Mouse (Mus musculus): ENCODE results near the gene Gpha2. TPM values are rescaled to one million over a fixed set of nuclear protein-coding genes. Genes with fewer than 3 reads are reported as not detected.

Gpha2 gene
- total RNA-seq, 2 experiments from 2014 or later, result not detected

- intact Hi-C loops (cut with DNase I), result loop anchor here (1.0 to 2.0 kb wide), 2 partner anchors 38 to 63 kb away; no protein-coding TSS in a partner anchor
- no peak for TF ChIP-seq CTCF (IDR thresholded peaks at IDR 0.05)
- no peak overlapping the region for H3K27ac ChIP-seq
- no peak overlapping the region for H3K4me3 ChIP-seq
- DNase-seq (ENCODE audit: extremely low spot score in 1 of 2, low spot score in 2 of 2), result no peak
Observed at GRCm38 (mm10) chr19:6267306-6268169, 41.4 kb downstream of the Gpha2 start.

DNA sequence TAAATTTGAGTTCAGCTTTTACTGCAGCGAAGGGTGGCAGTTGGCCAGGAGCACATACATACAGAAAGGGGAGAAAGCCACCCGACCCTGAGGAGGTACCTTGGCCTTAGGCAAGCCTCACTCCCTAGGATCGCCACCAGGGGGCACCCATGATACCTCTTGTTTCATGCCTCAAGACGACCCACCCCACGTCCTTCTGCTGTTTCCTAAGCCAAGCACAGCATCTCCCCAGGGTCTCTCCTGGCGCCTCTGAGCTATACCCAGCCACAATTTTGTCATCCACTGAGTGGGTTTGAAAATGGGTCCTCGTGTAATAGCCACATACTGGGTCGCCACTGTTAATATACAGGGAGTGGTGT, 42.0 kb downstream of the Gpha2 start:
- no peak overlapping the region for H3K27ac ChIP-seq
- intact Hi-C loops (cut with DNase I), result loop anchor here (1.0 to 2.0 kb wide), 2 partner anchors 37 to 63 kb away; no protein-coding TSS in a partner anchor

DNA sequence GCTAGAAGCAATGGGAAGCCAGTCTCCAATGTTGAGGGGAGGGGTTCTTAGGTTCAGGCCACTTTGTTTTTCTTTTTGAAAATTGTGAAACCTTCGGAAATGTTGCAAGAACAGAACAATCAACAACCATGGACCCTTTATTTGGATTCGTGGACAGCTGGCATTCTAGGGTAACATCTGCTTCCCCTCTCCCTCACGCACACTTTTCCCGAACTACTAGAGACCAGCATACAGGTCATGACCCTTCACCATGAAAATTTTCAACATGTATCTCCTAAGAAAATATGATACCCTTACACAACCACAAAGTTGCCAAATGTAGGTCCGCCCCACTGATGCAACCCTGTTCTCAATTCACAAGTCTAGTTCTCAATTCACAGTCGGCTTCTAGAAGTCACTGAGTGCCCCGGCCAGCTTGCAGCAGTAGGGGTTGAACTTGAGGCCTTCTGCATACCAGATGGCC, 42.5 kb downstream of the Gpha2 start:
- intact Hi-C loops (cut with DNase I), result loop anchor here (1.0 to 2.0 kb wide), 2 partner anchors 37 to 62 kb away; no protein-coding TSS in a partner anchor
- TF ChIP-seq CTCF (IDR thresholded peaks at IDR 0.05), result no peak
- no peak overlapping the region for H3K27ac ChIP-seq
- H3K4me3 ChIP-seq, result no peak overlapping the region
- no peak for DNase-seq (ENCODE audit: extremely low spot score in 1 of 2, low spot score in 2 of 2)

More for the DNA sequence above, 42.0 kb downstream of the Gpha2 start:
- H3K4me3 ChIP-seq, result no peak overlapping the region
- TF ChIP-seq CTCF (IDR thresholded peaks at IDR 0.05), result peak; percentile 95
- peak; percentile 76 to 84 for DNase-seq (ENCODE audit: extremely low spot score in 1 of 2, low spot score in 2 of 2)

DNA sequence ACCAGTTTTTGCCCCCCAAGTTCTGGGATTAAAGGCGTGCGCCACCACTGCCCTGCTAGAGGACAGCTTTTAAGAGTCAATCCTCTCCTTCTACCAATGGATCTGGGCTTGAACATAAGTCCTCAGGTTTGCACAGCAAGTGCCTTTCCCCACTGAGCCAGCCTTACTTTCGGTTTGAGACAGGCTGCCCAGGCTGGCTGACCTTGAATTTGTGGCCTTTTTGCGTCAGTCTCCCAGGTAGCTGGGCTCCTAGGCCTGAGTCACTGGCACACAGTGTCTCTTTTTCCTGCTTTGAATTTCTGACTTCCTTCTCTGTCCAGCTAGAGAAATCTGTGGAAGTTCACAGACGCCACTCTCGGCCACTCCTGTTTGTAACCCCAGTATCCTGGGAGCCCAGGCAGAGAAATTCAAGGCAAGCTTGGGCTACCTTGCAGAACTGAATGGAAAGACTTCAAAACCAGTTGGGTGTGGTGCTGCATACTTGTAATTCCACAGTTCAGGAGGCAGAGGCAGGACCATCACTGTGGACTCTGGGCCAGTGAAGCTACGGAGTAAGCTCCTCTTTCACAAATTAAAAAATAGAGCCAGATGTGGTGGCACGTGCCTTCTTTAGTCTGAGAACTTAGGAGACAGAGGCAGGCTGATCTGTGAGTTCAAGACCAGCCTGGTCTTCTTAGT, 43.8 kb downstream of the Gpha2 start:
- no peak overlapping the region for H3K27ac ChIP-seq
- no peak overlapping the region for H3K4me3 ChIP-seq
- no peak for DNase-seq (ENCODE audit: extremely low spot score in 1 of 2, low spot score in 2 of 2)
- intact Hi-C loops (cut with DNase I), result loop anchor here (2.0 kb wide), 1 partner anchor 61 kb away; no protein-coding TSS in a partner anchor
- no peak for TF ChIP-seq CTCF (IDR thresholded peaks at IDR 0.05)

DNA sequence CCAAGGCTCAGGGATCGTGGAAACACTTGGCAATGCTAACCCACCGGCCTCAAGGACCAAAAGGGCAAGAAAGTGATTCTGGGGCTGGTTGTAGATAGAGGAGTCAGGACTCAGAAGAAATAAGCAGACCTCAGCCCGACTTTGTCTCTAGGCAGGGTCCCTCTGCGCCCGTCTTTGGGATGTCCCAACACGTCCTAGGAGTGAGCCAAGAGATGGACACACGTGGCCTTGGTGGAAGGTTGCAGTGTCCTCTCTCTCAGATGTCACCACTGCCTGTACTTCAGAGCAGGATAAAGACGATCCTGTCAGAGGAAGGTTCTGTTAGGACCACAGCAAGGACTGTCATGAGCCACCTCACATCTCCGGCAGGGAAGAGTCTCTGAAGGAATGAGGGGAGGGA, 44.5 kb downstream of the Gpha2 start:
- no peak overlapping the region for H3K4me3 ChIP-seq
- no peak overlapping the region for H3K27ac ChIP-seq
- DNase-seq (ENCODE audit: extremely low spot score in 1 of 2, low spot score in 2 of 2), result no peak
- TF ChIP-seq CTCF (IDR thresholded peaks at IDR 0.05), result no peak
- intact Hi-C loops (cut with DNase I), result no loop called here

- intact Hi-C loops (cut with DNase I), result no loop called here
- Histone ChIP-seq H3K4me3 (no peak overlapping the region), H3K27ac (no peak overlapping the region)
- no peak for TF ChIP-seq CTCF (IDR thresholded peaks at IDR 0.05)
- DNase-seq (ENCODE audit: extremely low spot score in 1 of 2, low spot score in 2 of 2), result no peak
Observed at GRCm38 (mm10) chr19:6271206-6271605, 45.0 kb downstream of the Gpha2 start.

- TF ChIP-seq CTCF (IDR thresholded peaks at IDR 0.05), result no peak
- intact Hi-C loops (cut with DNase I), result no loop called here
- H3K27ac ChIP-seq, result no peak overlapping the region
- no peak for DNase-seq (ENCODE audit: extremely low spot score in 1 of 2, low spot score in 2 of 2)
- no peak overlapping the region for H3K4me3 ChIP-seq
Observed at GRCm38 (mm10) chr19:6272053-6272452, 45.9 kb downstream of the Gpha2 start.

GRCm38 (mm10) chr19:6272738-6273137, 46.6 kb downstream of the Gpha2 start:
- Histone ChIP-seq H3K27ac (no peak overlapping the region), H3K4me3 (no peak overlapping the region)
- no peak for DNase-seq (ENCODE audit: extremely low spot score in 1 of 2, low spot score in 2 of 2)
- no peak for TF ChIP-seq CTCF (IDR thresholded peaks at IDR 0.05)
- intact Hi-C loops (cut with DNase I), result no loop called here

DNA sequence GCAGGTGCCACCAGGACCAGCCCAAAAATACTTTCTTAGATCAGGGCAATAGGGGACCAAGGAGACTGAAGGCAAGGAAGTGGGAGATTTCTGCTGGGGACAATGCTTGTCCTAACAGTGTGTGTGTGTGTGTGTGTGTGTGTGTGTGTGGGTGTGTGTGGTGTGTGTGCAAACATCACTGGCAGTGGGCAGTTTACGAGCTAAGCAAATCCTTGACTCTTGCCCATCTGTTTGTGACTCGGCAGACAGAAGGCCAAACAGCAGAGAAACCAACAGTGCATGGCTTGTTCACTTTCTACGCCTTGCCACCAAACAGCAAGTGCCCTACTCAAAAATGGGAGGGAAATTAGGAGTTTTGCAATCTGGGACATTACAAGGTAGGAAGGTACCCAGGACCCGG, 47.4 kb downstream of the Gpha2 start:
- H3K27ac ChIP-seq, result no peak overlapping the region
- intact Hi-C loops (cut with DNase I), result no loop called here
- no peak for DNase-seq (ENCODE audit: extremely low spot score in 1 of 2, low spot score in 2 of 2)
- no peak overlapping the region for H3K4me3 ChIP-seq
- TF ChIP-seq CTCF (IDR thresholded peaks at IDR 0.05), result no peak

- intact Hi-C loops (cut with DNase I), result no loop called here
- DNase-seq (ENCODE audit: extremely low spot score in 1 of 2, low spot score in 2 of 2), result no peak
- Histone ChIP-seq H3K4me3 (no peak overlapping the region), H3K27ac (no peak overlapping the region)
- TF ChIP-seq CTCF (IDR thresholded peaks at IDR 0.05), result no peak
Observed at GRCm38 (mm10) chr19:6273998-6274608, 47.9 kb downstream of the Gpha2 start.

DNA sequence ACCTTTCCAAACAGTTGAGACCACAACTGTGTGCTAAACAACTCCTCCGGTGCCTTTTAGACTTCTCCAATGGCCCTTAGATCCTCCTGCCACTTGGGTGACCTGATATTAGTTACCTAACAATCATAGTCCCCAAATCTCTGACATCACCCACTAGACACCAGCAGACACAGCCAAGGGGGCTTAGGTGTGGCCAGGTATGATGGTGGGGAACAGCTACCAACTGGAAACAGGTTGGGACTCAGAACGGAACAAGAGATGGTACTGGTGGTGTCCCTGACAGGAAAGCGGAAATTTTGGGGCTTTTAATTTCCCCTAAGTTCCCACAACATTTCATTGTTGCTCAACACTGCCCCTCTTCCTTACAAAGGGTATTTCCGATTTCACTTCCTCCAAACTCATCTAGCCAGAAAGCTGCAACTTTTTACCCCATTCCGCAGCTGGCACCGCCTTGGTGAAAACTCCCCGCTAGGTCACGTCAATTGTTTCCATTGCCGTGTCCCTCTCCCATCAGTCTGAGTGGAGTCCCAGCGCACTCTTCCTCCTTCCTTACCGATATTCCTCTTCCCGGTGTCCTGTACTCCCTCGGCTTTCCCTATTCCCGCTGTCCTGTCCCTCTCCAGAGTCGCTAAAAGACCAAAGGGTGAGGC, 49.7 kb downstream of the Gpha2 start:
- no peak; the same call in 1 of the 2 replicates for TF ChIP-seq CTCF (IDR thresholded peaks at IDR 0.05)
- DNase-seq (ENCODE audit: extremely low spot score in 1 of 2, low spot score in 2 of 2), result no peak
- intact Hi-C loops (cut with DNase I), result loop anchor here (2.0 kb wide), 1 partner anchor 35 kb away; the partner anchor contains the start of gene Atg2a
- Histone ChIP-seq H3K27ac (peak overlapping the region; percentile 58; the same call in 1 of the 2 replicates), H3K4me3 (peak overlapping the region; percentile 80)
